Mouse (Mus musculus) cerebellum, adult 2 months (tissue): ENCODE results near the gene Pde4a.

ENCODE experiments used
- CTCF ChIP-seq: fragments of 200-500 bp; IDR thresholded peaks from 2 replicates; pipeline ENCODE4 v1.5.1; 2011; ENCODE audit warnings: low read depth, mild to moderate bottlenecking, control low read depth, low read length, moderate library complexity, borderline replicate concordance; ENCODE audit not compliant: insufficient read depth
- POLR2A ChIP-seq: fragments of 200-500 bp; IDR thresholded peaks from 2 replicates; pipeline ENCODE4 v1.6.1; 2011; ENCODE audit warnings: low read length, control low read depth, borderline replicate concordance; ENCODE audit not compliant: insufficient read depth

GRCm38 (mm10) chr9:21238004-21238732 is 72.7 kb downstream of the Pde4a start:
- TF ChIP-seq CTCF (no peak), POLR2A (no peak)
